Mouse (Mus musculus): ENCODE measurements at regions not wholly inside any gene's neighbourhood (a gene's known extent, or its start where the extent isn't known, plus 50 kb on each side); places are given as distances from the start of the nearest gene placed in this dataset.
A peak's percentile ranks its signal among the peaks of the same experiment; 100 is the strongest.

DNA sequence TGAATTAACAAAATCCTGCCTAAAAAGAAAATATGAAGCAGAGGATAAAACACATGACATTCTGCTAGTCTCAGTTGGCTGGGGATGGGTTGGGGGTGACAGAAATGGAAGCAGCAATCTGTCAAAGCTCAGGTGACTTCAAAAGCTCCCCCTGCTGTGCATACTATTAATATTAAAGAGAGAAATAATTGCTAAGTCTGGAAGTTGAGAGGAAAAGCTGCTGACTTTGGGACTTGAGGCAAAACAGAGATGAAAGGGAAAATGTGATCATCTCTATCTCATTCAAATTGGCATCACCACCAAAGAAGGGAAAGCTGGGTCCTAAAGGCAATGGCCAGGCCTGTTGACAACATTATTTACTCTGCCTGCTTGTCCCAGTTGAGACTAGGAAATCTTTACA is 90.8 kb downstream of the Rpe65 start:
- DNase-seq (ENCODE audit: extremely low spot score, low spot score), result no peak

DNA sequence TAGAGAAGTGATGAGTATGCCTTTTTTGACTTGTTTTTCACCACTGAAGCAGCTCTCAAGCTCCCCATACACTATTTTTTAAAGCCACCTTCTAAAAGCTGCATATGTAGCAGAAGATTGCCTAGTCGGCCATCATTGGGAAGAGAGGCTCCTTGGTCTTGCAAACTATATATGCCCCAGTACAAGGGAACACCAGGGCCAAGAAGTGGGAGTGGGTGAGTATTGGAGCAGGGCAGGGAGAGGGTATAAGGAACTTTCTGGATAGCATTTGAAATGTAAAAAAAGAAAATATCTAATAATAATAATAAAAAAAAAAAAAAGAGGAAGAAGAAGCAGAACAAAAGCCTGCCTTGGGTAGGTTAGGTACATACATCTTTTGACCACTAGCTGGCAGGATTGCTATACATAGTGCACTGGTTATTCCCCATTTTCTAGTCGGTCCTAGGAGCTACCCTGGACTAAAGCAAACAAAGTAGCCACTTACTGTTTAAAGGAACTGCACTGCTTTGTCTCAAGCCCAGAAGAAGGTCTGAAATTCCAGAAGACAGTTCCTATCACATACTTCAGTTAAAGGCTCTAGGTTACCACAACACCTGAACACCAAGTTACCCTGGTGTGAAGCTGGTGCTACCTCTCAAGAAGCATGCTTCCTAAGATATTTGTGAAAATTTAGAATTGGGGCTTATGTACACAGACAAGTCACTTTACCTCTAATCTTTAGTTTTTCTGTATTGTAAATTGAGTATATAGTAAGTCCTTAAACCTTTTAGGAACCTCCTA is 114.9 kb upstream of the Wls start:
- peak; percentile 12 for DNase-seq (ENCODE audit: extremely low spot score, low spot score)

DNA sequence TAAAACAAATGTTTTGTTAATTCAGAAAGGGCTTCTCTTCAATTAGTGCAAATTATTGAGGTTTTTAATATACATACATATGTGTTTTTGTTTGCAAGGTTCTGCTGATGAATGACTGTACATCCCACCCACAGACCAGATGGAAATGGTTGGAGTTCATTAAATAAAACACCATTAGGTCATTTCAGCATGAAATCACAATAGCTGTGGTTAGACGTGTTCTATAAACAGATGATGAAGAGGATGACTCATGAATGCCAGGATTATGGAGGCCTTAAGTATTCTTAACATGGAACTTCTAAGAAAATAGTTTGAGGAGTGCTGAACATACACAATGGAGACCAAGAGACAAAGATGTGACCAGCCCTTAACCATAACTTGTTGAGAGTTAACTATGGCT is 107.3 kb upstream of the Wls start:
- no peak for DNase-seq (ENCODE audit: extremely low spot score, low spot score)

DNA sequence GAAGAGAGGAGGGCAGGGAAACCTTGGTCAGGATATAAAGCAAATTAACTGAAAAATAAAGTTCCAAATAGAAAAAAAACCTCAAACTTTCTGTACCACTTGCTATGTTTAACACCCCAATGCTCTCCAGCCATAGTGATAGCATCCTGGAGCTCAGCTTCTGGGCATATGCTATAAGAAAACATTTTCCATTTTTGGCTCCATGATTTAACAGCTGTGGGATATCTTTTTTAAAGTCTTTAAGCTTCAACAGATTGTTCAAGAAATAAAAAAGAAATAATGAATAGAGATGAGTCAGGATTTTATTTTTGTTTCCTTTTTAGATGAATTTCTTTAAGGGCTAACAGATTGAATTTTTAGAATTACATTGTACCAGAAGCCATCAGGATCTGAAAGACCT is 106.3 kb upstream of the Wls start:
- DNase-seq (ENCODE audit: extremely low spot score, low spot score), result no peak

DNA sequence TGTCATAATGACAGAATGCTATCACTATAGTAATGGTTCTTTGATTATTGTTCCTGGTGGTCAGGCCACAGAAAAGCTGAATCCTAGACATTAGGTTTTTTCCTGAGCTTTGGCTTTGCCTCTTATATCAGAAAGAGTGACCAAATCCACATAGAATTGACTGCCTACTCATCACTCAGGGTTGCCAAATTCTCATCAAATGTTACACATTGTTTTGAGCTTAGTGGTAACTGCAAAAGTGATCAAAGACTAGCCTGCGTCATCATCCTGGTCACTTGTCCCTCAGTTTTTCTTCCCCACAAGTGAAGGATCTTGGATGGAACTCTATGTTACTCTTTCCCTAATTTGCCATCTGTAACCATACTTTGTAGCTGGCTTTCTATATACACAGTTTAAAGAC is 104.9 kb upstream of the Wls start:
- DNase-seq (ENCODE audit: extremely low spot score, low spot score), result no peak

DNA sequence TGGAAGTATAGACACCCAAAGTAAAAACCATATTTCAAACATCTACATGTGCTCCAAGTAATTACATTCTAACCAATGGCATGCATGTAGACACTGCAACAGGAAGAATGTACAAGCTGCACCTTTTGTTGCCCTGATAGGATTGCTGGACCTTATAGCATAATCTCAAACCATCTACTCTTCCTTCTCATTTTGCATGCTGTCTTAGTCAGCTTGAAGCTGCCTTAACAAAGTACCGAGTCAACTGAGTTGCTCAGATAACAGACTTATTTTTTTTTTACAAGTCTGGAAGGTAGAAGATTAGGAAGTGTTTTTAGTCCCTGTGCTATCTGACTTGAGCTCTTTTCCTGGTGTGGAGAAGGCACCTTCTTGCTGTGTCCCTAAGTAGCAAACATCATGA is 103.4 kb upstream of the Wls start:
- no peak for DNase-seq (ENCODE audit: extremely low spot score, low spot score)

DNA sequence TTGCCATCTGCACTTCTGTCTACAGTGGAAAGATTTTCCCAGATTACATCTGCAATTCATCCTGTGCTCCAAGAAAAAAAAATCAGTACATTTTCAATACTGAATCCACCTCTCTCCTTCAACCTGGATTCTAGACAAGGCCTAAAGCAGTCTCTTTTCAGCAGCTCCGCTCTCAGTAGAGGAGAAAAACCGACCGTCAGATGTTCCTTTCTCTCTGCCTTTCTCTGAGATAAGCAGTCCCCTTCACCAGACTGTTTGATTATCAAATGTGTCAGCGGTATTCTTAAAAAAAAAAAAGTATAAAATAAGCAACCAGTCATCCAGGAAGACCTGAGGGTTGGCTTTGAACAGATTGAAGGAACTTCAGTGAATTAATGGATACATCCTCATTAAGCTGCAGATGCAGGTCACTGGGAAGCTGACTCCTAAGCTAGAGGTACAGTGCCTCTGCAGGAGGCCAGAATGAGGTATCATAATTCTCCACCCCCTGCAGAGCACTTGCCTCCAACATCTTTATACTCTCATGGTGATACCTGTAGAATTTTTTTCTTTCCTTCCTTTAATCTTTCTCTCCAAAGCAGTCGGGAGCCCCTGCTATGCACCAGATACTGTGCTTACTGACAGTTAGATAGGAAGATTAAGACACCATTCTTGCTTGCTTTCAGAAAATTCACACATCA is 98.7 kb upstream of the Wls start:
- DNase-seq (ENCODE audit: extremely low spot score, low spot score), result no peak

DNA sequence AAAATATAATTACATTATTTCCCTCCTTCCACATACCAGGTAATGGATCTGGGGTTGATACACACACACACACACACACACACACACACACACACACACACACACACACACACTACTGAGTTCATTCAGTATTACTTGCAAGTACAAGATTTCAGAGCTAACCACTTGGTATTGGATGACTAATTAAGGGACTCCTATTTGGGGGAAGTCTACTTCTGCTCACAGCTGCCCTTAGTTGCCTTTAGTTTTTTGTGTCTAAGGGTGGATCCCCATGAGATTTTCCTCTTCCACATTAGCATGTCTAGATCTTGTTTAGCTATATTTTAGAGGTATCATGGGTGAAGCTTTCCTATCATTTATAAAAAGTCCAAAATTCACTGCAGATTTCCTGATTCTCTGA is 97.7 kb upstream of the Wls start:
- no peak for DNase-seq (ENCODE audit: extremely low spot score, low spot score)

DNA sequence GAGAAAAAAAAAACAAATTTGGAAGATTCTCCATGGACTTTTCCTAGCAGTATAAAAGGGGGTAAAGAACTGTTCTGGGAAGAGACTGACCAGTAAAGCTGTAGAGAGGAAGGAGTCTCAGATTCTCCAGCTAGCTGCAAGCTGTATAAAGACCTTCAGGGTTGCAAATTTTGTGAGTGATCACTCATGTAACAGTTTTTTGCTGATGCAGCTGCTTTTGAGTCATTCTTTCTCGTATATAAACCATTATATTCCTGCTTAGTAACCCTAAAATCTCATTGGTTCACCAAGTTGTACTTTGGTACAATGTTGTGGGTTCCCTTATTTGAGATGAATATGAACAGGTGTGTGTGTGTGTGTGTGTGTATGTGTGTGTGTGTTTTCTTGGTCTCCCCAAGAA is 79.7 kb upstream of the Wls start:
- no peak for DNase-seq (ENCODE audit: extremely low spot score, low spot score)

DNA sequence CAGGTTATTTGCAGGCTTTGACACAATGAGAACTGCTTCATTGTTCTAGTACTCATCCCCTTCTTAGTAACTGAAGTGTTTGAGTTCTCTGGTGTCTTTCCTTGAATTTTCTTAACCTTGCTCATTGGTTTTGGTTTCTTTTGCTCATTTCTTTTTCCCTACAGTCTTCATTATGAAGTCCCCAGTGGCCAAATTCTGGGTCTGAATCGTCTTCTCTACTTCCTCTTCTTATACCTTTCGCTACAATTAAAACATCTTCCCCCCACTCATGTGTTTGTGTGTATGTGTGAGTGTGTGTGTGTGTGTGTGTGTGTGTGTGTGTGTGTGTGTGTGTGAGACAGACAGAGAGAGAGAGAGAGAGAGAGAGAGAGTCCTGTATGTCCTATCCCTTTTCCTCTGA is 79.2 kb upstream of the Wls start:
- DNase-seq (ENCODE audit: extremely low spot score, low spot score), result no peak

DNA sequence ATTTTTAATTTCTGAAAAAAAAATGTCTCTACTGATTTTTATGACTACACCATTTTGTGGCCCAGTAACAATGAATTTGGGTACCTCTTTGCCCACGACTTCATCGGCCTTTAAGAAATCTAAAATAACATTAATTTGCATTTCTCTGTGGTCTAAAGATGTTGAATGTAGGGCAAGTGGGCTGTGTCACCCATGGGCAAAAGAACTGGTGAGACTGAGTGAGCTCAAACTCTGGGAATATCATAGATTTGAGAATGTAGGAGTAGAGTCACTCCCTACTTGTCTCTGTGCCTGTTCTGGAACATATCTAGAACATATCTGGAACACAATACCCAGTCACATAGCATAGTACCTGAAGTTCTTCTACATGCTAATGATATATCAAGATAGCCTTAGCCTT is 78.5 kb upstream of the Wls start:
- DNase-seq (ENCODE audit: extremely low spot score, low spot score), result no peak

DNA sequence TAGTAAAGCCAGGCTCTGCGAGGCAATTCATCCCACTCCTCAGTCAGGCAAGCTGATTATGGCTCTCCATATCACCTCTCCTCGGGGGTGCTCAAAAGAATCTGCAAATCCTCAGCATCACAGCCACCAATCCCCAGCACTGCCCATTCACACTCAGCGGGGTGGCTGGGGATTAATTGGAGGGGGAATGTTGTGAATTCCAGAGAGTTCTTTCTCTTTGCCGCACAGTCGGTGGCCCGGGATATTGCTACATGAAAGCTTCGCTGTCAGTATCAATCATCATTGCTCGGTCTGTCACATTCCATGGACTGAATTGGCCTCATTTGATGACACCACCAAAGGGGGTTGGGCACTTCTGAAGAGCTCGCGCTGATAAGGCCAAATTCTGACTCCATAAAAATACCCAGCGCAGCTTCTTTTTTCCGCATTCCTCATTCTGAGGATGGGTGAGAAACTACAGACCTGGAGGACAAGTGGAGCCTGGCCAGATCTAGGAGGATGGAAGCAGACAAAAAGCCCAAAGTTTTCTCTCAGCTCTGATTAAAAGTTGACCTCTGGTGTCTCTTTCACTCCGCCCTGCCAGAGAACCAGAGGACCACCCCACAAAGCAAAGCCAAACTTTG is 57.1 kb upstream of the Wls start:
- DNase-seq (ENCODE audit: extremely low spot score, low spot score), result peak; percentile 49

DNA sequence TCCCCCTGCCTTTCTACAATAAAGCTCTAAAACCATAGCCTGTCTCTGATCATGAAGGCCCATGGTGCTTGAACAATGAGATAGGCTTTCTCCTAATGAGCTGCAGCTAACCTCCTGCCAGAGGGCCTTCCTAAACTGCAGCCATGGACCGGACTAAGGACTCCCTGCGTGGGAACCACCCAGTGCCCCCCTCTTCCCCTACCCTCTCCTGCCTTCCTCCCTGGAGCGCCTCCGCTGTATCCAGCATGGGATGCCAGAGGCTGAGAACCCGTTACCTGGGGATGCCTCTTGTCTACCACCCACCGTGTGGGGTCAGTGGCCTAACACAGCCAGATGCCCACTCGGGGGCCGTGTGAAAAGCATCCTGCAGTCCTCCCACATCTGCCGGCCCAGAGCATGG is 51.7 kb upstream of the Wls start:
- no peak for DNase-seq (ENCODE audit: extremely low spot score, low spot score)

Data from neural tube, embryonic 10.5 days (tissue).